Mouse (Mus musculus): ENCODE results near the gene Nudt8.

DNA sequence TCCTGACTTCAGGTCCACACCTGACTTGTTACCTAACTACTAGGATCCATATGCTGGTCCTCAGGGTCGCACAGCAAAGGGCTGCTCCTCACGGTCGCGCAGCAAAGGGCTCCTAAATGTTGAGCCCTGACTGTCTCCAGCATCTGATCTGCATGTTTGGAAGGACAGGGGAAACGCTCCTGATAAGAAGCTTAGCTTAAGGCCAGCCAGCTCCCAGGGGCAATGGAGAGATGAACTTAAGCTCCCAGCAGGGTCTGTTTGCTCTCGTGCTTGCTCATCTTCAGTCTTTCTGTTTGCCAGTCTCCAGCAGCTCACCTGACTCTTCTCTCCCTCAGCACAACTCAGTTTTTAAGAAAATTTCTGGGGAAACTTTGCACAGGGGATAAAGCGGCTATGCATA lies 32.3 kb downstream of the Nudt8 start:
- TF ChIP-seq CTCF (IDR thresholded peaks at IDR 0.05; ENCODE audit: low read depth, low read length) (no peak), POLR2A (IDR thresholded peaks at IDR 0.05; ENCODE audit: extremely low read depth, insufficient read depth, low read length) (no peak)
